In genomic region chr13:32903211-32903873, GRCm38 (mm10) we compare ENCODE assay signal across 8 mouse cellular contexts. TPM values are rescaled to one million over a fixed set of nuclear protein-coding genes. Genes with fewer than 3 reads are reported as not detected.
DNase-seq lines count a peak whose midpoint lies in the region; ATAC-seq and TF ChIP-seq lines count a peak whose summit lies in the region.

No protein-coding gene starts in this region.

- no peaks in the 10 kb centered on the region for H3K27me3 ChIP-seq in hindbrain, embryonic 10.5 days (ENCODE audit: insufficient read depth, poor library complexity, severe bottlenecking)
- no peaks in the 10 kb centered on the region for H3K27me3 ChIP-seq in lung, embryonic 15.5 days
- no peaks in the 10 kb centered on the region for H3K27me3 ChIP-seq in thymus, adult 2 months (ENCODE audit: control insufficient read depth, insufficient read depth, low read length)

- no peak overlapping the region for H3K4me2 ChIP-seq in lung, embryonic 15.5 days

- peak; percentile 83; the same call in 1 of the 2 replicates for TF ChIP-seq CTCF in thymus, adult 2 months (IDR thresholded peaks at IDR 0.05; ENCODE audit: borderline replicate concordance, control insufficient read depth, extremely low read depth, insufficient read depth, low read length, poor library complexity)

- WGBS in hindbrain, embryonic 10.5 days: 33% methylated on average over 8 of the region's 8 CpGs
- 23% methylated on average over 8 of the region's 8 CpGs for WGBS in lung, embryonic 15.5 days
- 32% methylated on average over 8 of the region's 8 CpGs for WGBS in thymus, adult 2 months

- DNase-seq in MEL-GATA-1-ER (ENCODE audit: extremely low read depth, low read depth): peak; percentile 37
- DNase-seq in cerebellum, adult 8-10 months: peak; percentile 77
- peak; percentile 87 for DNase-seq in hindbrain, embryonic 10.5 days (ENCODE audit: low spot score)
- peak; percentile 85 for DNase-seq in layer of hippocampus, adult 9-10 months (ENCODE audit: low spot score)
- peak; percentile 80 for DNase-seq in ovary, adult 18-20 months (ENCODE audit: low spot score)
- peak; percentile 84 for DNase-seq in thymus, adult 2 months

- no peaks in the 10 kb centered on the region for H3K4me1 ChIP-seq in hindbrain, embryonic 10.5 days (replicated peaks)
- no peaks in the 10 kb centered on the region for H3K4me1 ChIP-seq in lung, embryonic 15.5 days
- H3K4me1 ChIP-seq in thymus, adult 2 months (replicated peaks; ENCODE audit: control insufficient read depth, insufficient read depth, low read length): no peaks in the 10 kb centered on the region

- peak; percentile 97 for ATAC-seq in frontal cortex, adult (ENCODE audit: low TSS enrichment)
- peak; percentile 89 for ATAC-seq in lung, embryonic 15.5 days (ENCODE audit: borderline replicate concordance, extremely low read depth, low FRiP score, low TSS enrichment)

- H3K27ac ChIP-seq in hindbrain, embryonic 10.5 days: no peak overlapping the region
- peak overlapping the region; percentile 35 for H3K27ac ChIP-seq in lung, embryonic 15.5 days
- H3K27ac ChIP-seq in thymus, adult 2 months (ENCODE audit: control insufficient read depth, insufficient read depth, low read length): no peak overlapping the region

- H3K4me3 ChIP-seq in hindbrain, embryonic 10.5 days: no peak overlapping the region
- no peak overlapping the region for H3K4me3 ChIP-seq in lung, embryonic 15.5 days
- no peak overlapping the region for H3K4me3 ChIP-seq in thymus, adult 2 months (ENCODE audit: control insufficient read depth, insufficient read depth, low read length)

- no peaks in the 10 kb centered on the region for H3K9me3 ChIP-seq in hindbrain, embryonic 10.5 days
- H3K9me3 ChIP-seq in lung, embryonic 15.5 days: no peaks in the 10 kb centered on the region

- no peak overlapping the region for H3K9ac ChIP-seq in lung, embryonic 15.5 days

- no peaks in the 10 kb centered on the region for H3K36me3 ChIP-seq in hindbrain, embryonic 10.5 days
- no peaks in the 10 kb centered on the region for H3K36me3 ChIP-seq in lung, embryonic 15.5 days
- no peaks in the 10 kb centered on the region for H3K36me3 ChIP-seq in thymus, adult 2 months (ENCODE audit: control insufficient read depth, insufficient read depth, low read length)

- TF ChIP-seq POLR2A in thymus, adult 2 months (IDR thresholded peaks at IDR 0.05; ENCODE audit: control insufficient read depth, extremely low read depth, insufficient read depth, low read length, poor library complexity): no peak

RNA-seq across cellular contexts. Expression of gene Serpinb1c, which starts 5.3 kb away (rescaled TPM):
- polyA plus RNA-seq in hindbrain, embryonic 10.5 days (2016; fragmentation: Nextera tagmentation; extraction: Ambion mirVana): not detected in 2 replicates
- not detected in 2 replicates for polyA plus RNA-seq in lung, embryonic 15.5 days (2015; fragmentation: Nextera tagmentation; extraction: Ambion mirVana)
- polyA plus RNA-seq in thymus, adult 2 months (2012; rRNA removed): not detected in 2 replicates

RNA-seq across cellular contexts. Expression of gene Serpinb1a, which starts 52.4 kb away (rescaled TPM):
- 0.32 and 0.85 TPM in 2 replicates for polyA plus RNA-seq in hindbrain, embryonic 10.5 days (2016; fragmentation: Nextera tagmentation; extraction: Ambion mirVana)
- polyA plus RNA-seq in lung, embryonic 15.5 days (2015; fragmentation: Nextera tagmentation; extraction: Ambion mirVana): 5.8 and 8.9 TPM in 2 replicates
- 11.6 and 14.0 TPM in 2 replicates for polyA plus RNA-seq in thymus, adult 2 months (2012; rRNA removed)

Comparison
In these comparisons a context has a peak if more than half of its experiments do, and no peak if none do; other contexts are left out.
1. DNase-seq: peak in every context shown above with its lines; median percentile 87 in hindbrain, embryonic 10.5 days; 85 in layer of hippocampus, adult 9-10 months; 84 in thymus, adult 2 months; 80 in ovary, adult 18-20 months; 77 in cerebellum, adult 8-10 months; 37 in MEL-GATA-1-ER.